Mouse (Mus musculus) heart, embryonic 11.5 days (tissue): ENCODE data around the gene Slc27a1. TPM values are rescaled to one million over a fixed set of nuclear protein-coding genes. Genes with fewer than 3 reads are reported as not detected.
"Not testable (repeated sequence)": the region's sequence is repeated elsewhere in the genome, so short reads cannot be mapped to it uniquely, and the experiment has no call there.

Source experiments
- ATAC-seq: fragments of 200-750 bp; cut with Nextera tagmentation; replicated peaks from 2 replicates; pipeline ENCODE4 v1.8.0; 2017; ENCODE audit warnings: moderate library complexity; ENCODE audit not compliant: insufficient number of reproducible peaks, low FRiP score, low TSS enrichment
- H3K27ac ChIP-seq: fragments of 300-500 bp; sonication (generic); 2 replicates; pipeline ENCODE4 v1.5.1; 2014; ENCODE audit warnings: mild to moderate bottlenecking, low read depth, low read length
- H3K27me3 ChIP-seq: fragments of 300-500 bp; sonication (generic); 2 replicates; pipeline ENCODE4 v1.6.1; 2014; ENCODE audit warnings: mild to moderate bottlenecking, low read length, mixed read lengths; ENCODE audit not compliant: control insufficient read depth, insufficient read depth
- H3K36me3 ChIP-seq: fragments of 300-500 bp; sonication (generic); 2 replicates; pipeline ENCODE4 v1.6.1; 2014; ENCODE audit warnings: mild to moderate bottlenecking, low read length, moderate library complexity, mixed read lengths; ENCODE audit not compliant: control insufficient read depth, insufficient read depth
- H3K4me1 ChIP-seq: fragments of 300-500 bp; sonication (generic); 2 replicates; pipeline ENCODE4 v1.6.1; 2014; ENCODE audit warnings: low read length; ENCODE audit not compliant: control insufficient read depth, insufficient read depth
- H3K4me2 ChIP-seq: fragments of 300-500 bp; sonication (generic); 2 replicates; pipeline ENCODE4 v1.6.1; 2014; ENCODE audit warnings: mild to moderate bottlenecking, moderate library complexity
- H3K4me3 ChIP-seq: fragments of 300-500 bp; sonication (generic); 2 replicates; pipeline ENCODE4 v1.5.1; 2014; ENCODE audit warnings: low read depth, low read length
- H3K9ac ChIP-seq: fragments of 300-500 bp; sonication (generic); 2 replicates; pipeline ENCODE4 v1.6.1; 2014; ENCODE audit warnings: mild to moderate bottlenecking, low read depth, low read length, moderate library complexity
- H3K9me3 ChIP-seq: fragments of 300-500 bp; sonication (generic); replicated peaks from 2 replicates; pipeline ENCODE4 v1.6.1; 2016; ENCODE audit warnings: low read length; ENCODE audit not compliant: control insufficient read depth
- WGBS: fragments of 180-500 bp; shearing (Covaris S2); extraction: QIAGEN DNeasy Blood & Tissue Kit; methylation state at CpG from one replicate; pipeline ENCODE4 v1.1.7; 2014; ENCODE audit not compliant: insufficient replicate concordance; 5-methylcytosine and 5-hydroxymethylcytosine counted together
- polyA plus RNA-seq: library from polyadenylated mRNA; unstranded; fragments of >200 nt; fragmentation: Nextera tagmentation; extraction: Ambion mirVana; gene quantifications from 2 replicates; pipeline ENCODE4 v1.2.1, GENCODE M21; 2014

Gene Slc27a1
- polyA plus RNA-seq, 1 experiment from 2014 or later = 10.8 TPM

- H3K36me3 ChIP-seq, H3K9me3 ChIP-seq, H3K4me3 ChIP-seq, H3K27me3 ChIP-seq, H3K27ac ChIP-seq, H3K4me2 ChIP-seq, ATAC-seq, H3K9ac ChIP-seq: not testable (repeated sequence)
- 54% methylated on average over 5 of the region's 12 CpGs for WGBS
- peaks cover 15% of the 10 kb centered on the region for H3K4me1 ChIP-seq
Observed at GRCm38 (mm10) chr8:71530735-71531467, 37.8 kb upstream of the Slc27a1 start.

GRCm38 (mm10) chr8:71534263-71534810 lies 34.3 kb upstream of the Slc27a1 start:
- Histone ChIP-seq H3K27ac (no peak overlapping the region), H3K36me3 (no peaks in the 10 kb centered on the region), H3K9ac (no peak overlapping the region), H3K4me1 (no peaks in the 10 kb centered on the region), H3K4me2 (no peak overlapping the region), H3K9me3 (no peaks in the 10 kb centered on the region), H3K4me3 (no peak overlapping the region), H3K27me3 (0 out of 2 replicates have a peak, but pooled peaks cover 4% of the 10 kb centered on the region)
- ATAC-seq = no peak
- 40% methylated on average over 3 of the region's 3 CpGs for WGBS

- no peaks in the 10 kb centered on the region for H3K4me1 ChIP-seq
- no peak overlapping the region for H3K4me3 ChIP-seq
- 0 out of 2 replicates have a peak overlapping the region, but pooled peaks have one; percentile 0 for H3K9ac ChIP-seq
- no peak overlapping the region for H3K27ac ChIP-seq
- H3K27me3 ChIP-seq = 0 out of 2 replicates have a peak, but pooled peaks cover 4% of the 10 kb centered on the region
- no peaks in the 10 kb centered on the region for H3K9me3 ChIP-seq
- 48% methylated on average over 5 of the region's 5 CpGs for WGBS
- H3K36me3 ChIP-seq = no peaks in the 10 kb centered on the region
- ATAC-seq = no peak
- H3K4me2 ChIP-seq = no peak overlapping the region
Observed at GRCm38 (mm10) chr8:71535663-71536062, 33.0 kb upstream of the Slc27a1 start.

GRCm38 (mm10) chr8:71537028-71537867 lies 31.4 kb upstream of the Slc27a1 start, which contains the start of gene Bst2:
TSS of gene Bst2 (minus strand) at chr8:71537456.
- Histone ChIP-seq H3K27ac (peak within 1 kb of the TSS; percentile 64; the same call in 1 of the 2 replicates), H3K4me2 (peak within 1 kb of the TSS; percentile 74), H3K36me3 (no peaks in the 10 kb centered on the region), H3K9me3 (no peaks in the 10 kb centered on the region), H3K9ac (peak within 1 kb of the TSS; percentile 70), H3K27me3 (0 out of 2 replicates have a peak, but pooled peaks cover 4% of the 10 kb centered on the region), H3K4me1 (no peaks in the 10 kb centered on the region), H3K4me3 (peak within 1 kb of the TSS; percentile 56)
- peak; percentile 81 for ATAC-seq
- 3% methylated on average over 37 of the region's 37 CpGs for WGBS

GRCm38 (mm10) chr8:71542632-71543343 lies 25.9 kb upstream of the Slc27a1 start, which contains the start of gene Mvb12a:
TSS of gene Mvb12a (plus strand) at chr8:71542922.
- Histone ChIP-seq H3K4me1 (0 out of 2 replicates have a peak, but pooled peaks cover 6% of the 10 kb centered on the region), H3K27me3 (no peaks in the 10 kb centered on the region), H3K4me2 (peak within 1 kb of the TSS; percentile 85), H3K36me3 (peaks cover 8% of the 10 kb centered on the region), H3K27ac (no peak within 1 kb of the TSS), H3K9ac (peak within 1 kb of the TSS; percentile 72), H3K9me3 (no peaks in the 10 kb centered on the region), H3K4me3 (peak within 1 kb of the TSS; percentile 80)
- ATAC-seq = peak; percentile 93
- WGBS = under 1% methylated on average over 55 of the region's 55 CpGs

GRCm38 (mm10) chr8:71543755-71544154 lies 24.9 kb upstream of the Slc27a1 start:
- 86% methylated on average over 9 of the region's 9 CpGs for WGBS
- H3K4me2 ChIP-seq = peak overlapping the region; percentile 85
- no peaks in the 10 kb centered on the region for H3K27me3 ChIP-seq
- ATAC-seq = no peak
- 0 out of 2 replicates have a peak, but pooled peaks cover 6% of the 10 kb centered on the region for H3K4me1 ChIP-seq
- H3K9me3 ChIP-seq = no peaks in the 10 kb centered on the region
- no peak overlapping the region for H3K27ac ChIP-seq
- peaks cover 11% of the 10 kb centered on the region for H3K36me3 ChIP-seq
- H3K4me3 ChIP-seq = peak overlapping the region; percentile 80
- H3K9ac ChIP-seq = peak overlapping the region; percentile 72; the same call in 1 of the 2 replicates

GRCm38 (mm10) chr8:71545053-71545452 lies 23.6 kb upstream of the Slc27a1 start:
- ATAC-seq = no peak
- Histone ChIP-seq H3K27me3 (no peaks in the 10 kb centered on the region), H3K9me3 (no peaks in the 10 kb centered on the region), H3K4me2 (no peak overlapping the region), H3K4me1 (0 out of 2 replicates have a peak, but pooled peaks cover 6% of the 10 kb centered on the region), H3K9ac (no peak overlapping the region), H3K27ac (no peak overlapping the region), H3K36me3 (peaks cover 11% of the 10 kb centered on the region), H3K4me3 (no peak overlapping the region)
- WGBS = 94% methylated on average over 11 of the region's 11 CpGs

- ATAC-seq = no peak
- H3K27ac ChIP-seq = no peak overlapping the region
- H3K27me3 ChIP-seq = no peaks in the 10 kb centered on the region
- no peaks in the 10 kb centered on the region for H3K9me3 ChIP-seq
- H3K9ac ChIP-seq = no peak overlapping the region
- H3K4me3 ChIP-seq = no peak overlapping the region
- 84% methylated on average over 7 of the region's 7 CpGs for WGBS
- H3K4me1 ChIP-seq = 0 out of 2 replicates have a peak, but pooled peaks cover 10% of the 10 kb centered on the region
- no peak overlapping the region for H3K4me2 ChIP-seq
- peaks cover 11% of the 10 kb centered on the region for H3K36me3 ChIP-seq
Observed at GRCm38 (mm10) chr8:71547590-71547989, 21.1 kb upstream of the Slc27a1 start.
